Mouse (Mus musculus) neural tube, embryonic 11.5 days (tissue): Measurements from ENCODE around the gene Adam11. TPM values are rescaled to one million over a fixed set of nuclear protein-coding genes. Genes with fewer than 3 reads are reported as not detected.
A peak's percentile ranks its signal among the peaks of the same experiment; 100 is the strongest.

Source experiments
- ATAC-seq: fragments of 200-750 bp; cut with Nextera tagmentation; 2 replicates; pipeline ENCODE4 v1.8.0; 2017; ENCODE audit warnings: moderate number of reproducible peaks, mild to moderate bottlenecking, moderate TSS enrichment, moderate library complexity; ENCODE audit not compliant: insufficient read depth, low FRiP score, low TSS enrichment
- DNase-seq: peaks from one replicate; pipeline ENCODE4 v3.0.0-alpha.2; 2015; ENCODE audit warnings: low spot score
- H3K27ac ChIP-seq: fragments of 300-500 bp; sonication (generic); 2 replicates; pipeline ENCODE4 v1.5.1; 2014; ENCODE audit warnings: low read depth, mild to moderate bottlenecking, low read length
- H3K27me3 ChIP-seq: fragments of 300-500 bp; sonication (generic); 2 replicates; pipeline ENCODE4 v1.6.1; 2014; ENCODE audit warnings: mild to moderate bottlenecking, low read length, mixed read lengths; ENCODE audit not compliant: control insufficient read depth, insufficient read depth
- H3K36me3 ChIP-seq: fragments of 300-500 bp; sonication (generic); 2 replicates; pipeline ENCODE4 v1.6.1; 2014; ENCODE audit warnings: mild to moderate bottlenecking, low read length, moderate library complexity, mixed read lengths; ENCODE audit not compliant: control insufficient read depth, insufficient read depth
- H3K4me1 ChIP-seq: fragments of 300-500 bp; sonication (generic); 2 replicates; pipeline ENCODE4 v1.6.1; 2014; ENCODE audit warnings: low read length, mixed read lengths; ENCODE audit not compliant: control insufficient read depth, insufficient read depth
- H3K4me2 ChIP-seq: fragments of 300-500 bp; sonication (generic); 2 replicates; pipeline ENCODE4 v1.6.1; 2014; ENCODE audit warnings: low read depth, mild to moderate bottlenecking, moderate library complexity
- H3K4me3 ChIP-seq: fragments of 300-500 bp; sonication (generic); 2 replicates; pipeline ENCODE4 v1.5.1; 2014; ENCODE audit warnings: low read depth, low read length
- H3K9ac ChIP-seq: fragments of 300-500 bp; sonication (generic); 2 replicates; pipeline ENCODE4 v1.6.1; 2014; ENCODE audit warnings: mild to moderate bottlenecking, low read length
- H3K9me3 ChIP-seq: fragments of 300-500 bp; sonication (generic); 2 replicates; pipeline ENCODE4 v1.6.1; 2016; ENCODE audit warnings: low read length; ENCODE audit not compliant: control insufficient read depth
- WGBS: fragments of 180-500 bp; shearing (Covaris S2); extraction: QIAGEN DNeasy Blood & Tissue Kit; methylation state at CpG from one replicate; pipeline ENCODE4 v1.1.7; 2014; 5-methylcytosine and 5-hydroxymethylcytosine counted together
- polyA plus RNA-seq: library from polyadenylated mRNA; unstranded; fragments of >200 nt; fragmentation: Nextera tagmentation; extraction: Ambion mirVana; gene quantifications from 2 replicates; pipeline ENCODE4 v1.2.1, GENCODE M21; 2014

The Adam11 gene
- polyA plus RNA-seq, 1 experiment from 2014 or later, result 23.2 TPM

DNA sequence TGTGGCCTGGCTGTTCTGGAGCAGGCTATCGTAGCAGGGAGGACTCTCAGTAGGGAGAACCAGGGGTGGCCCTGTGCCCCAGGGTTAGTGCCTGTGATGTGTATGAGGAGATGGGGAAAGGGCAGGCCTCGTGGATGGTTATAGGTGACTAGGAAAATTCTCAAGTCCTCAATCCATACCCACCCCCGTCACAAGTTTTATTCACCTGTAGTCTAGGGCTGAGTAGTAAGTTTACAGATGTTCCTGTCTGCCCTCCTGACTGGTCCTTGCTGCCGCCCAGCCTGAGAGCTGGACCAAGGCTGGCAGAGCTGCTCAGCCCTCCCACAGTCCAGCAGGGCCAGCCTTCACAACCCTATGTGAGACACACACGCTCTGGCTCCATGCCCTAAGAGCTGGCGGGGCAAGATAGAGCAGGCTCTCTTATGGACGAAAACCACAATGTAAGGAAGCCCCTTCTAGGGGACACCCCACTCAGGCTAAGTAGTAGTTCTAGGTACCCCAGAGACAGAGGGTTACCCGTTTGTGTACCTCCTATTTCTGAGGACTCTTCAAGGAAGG is 17.9 kb downstream of the Adam11 start:
- Histone ChIP-seq H3K36me3 (no peaks in the 10 kb centered on the region), H3K9me3 (no peaks in the 10 kb centered on the region), H3K27me3 (no peaks in the 10 kb centered on the region), H3K4me3 (no peak overlapping the region), H3K4me1 (peaks cover 6% of the 10 kb centered on the region; the same call in 1 of the 2 replicates), H3K4me2 (no peak overlapping the region), H3K9ac (no peak overlapping the region), H3K27ac (no peak overlapping the region)
- 82% methylated on average over 8 of the region's 8 CpGs for WGBS
- DNase-seq, result no peak
- no peak for ATAC-seq

GRCm38 (mm10) chr11:102779824-102780223 is 18.6 kb downstream of the Adam11 start:
- Histone ChIP-seq H3K4me2 (no peak overlapping the region), H3K36me3 (no peaks in the 10 kb centered on the region), H3K27ac (no peak overlapping the region), H3K9me3 (no peaks in the 10 kb centered on the region), H3K4me3 (no peak overlapping the region), H3K4me1 (peaks cover 5% of the 10 kb centered on the region; the same call in 1 of the 2 replicates), H3K27me3 (no peaks in the 10 kb centered on the region), H3K9ac (no peak overlapping the region)
- 78% methylated on average over 7 of the region's 7 CpGs for WGBS
- no peak for DNase-seq
- no peak for ATAC-seq

DNA sequence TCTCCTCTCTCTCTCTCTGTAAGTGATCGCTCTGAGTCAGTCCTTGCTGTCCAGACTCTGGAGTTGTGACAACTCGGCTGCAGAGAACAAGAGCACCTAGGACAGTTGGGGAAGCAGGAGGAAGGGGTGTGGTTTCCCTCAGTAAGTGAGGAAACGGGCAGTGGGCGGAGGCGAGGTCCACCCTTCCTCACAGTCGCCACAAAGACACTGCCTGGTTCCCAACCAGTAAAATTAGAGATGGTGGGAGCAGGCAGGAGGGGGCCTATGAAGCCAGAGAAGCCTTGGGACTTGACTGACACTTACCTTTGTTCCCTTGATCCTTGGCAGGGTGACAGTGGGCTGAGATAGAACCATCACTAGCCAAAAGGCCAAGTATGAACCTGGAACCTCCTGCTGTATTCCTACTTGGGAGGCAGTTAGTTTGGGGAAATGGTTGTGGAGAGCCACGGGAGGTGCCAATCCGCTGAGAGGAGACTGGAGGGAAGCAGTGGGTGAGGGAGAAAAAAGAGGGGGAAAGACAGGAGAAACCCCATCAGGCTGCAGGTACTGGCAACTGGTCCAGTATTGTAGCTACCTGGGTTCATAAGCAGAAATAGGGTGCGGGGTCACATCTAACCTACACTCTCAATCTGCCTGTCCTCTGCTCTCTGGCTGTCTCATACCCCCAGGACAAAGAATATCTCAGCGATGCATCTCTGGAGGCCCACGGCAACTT is 19.2 kb downstream of the Adam11 start:
- 0 out of 2 replicates have a peak overlapping the region, but pooled peaks have one; percentile 29 for H3K27ac ChIP-seq
- no peaks in the 10 kb centered on the region for H3K4me1 ChIP-seq
- H3K36me3 ChIP-seq, result no peaks in the 10 kb centered on the region
- DNase-seq, result no peak
- no peak overlapping the region for H3K9ac ChIP-seq
- no peaks in the 10 kb centered on the region for H3K9me3 ChIP-seq
- H3K4me3 ChIP-seq, result no peak overlapping the region
- ATAC-seq, result no peak
- H3K4me2 ChIP-seq, result no peak overlapping the region
- H3K27me3 ChIP-seq, result no peaks in the 10 kb centered on the region
- WGBS, result 47% methylated on average over 11 of the region's 11 CpGs

DNA sequence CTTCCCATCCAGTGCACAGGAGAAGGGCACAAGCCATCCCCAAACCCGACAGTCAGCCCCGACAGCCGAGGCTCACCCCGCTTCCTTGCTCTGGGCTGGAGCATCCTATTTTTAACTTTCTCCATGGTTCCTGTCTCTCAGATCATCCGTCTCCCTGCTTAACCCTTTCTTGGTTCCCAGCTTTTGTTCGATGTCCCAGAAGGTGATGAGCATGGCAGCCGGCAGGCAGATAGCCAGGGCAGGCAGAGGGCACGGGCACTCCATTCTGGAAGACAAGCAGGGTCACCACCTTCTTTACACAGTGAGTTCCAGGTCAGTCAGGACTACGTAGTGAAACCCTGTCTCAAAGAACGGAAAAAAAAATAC is 19.7 kb downstream of the Adam11 start:
- H3K9ac ChIP-seq, result no peak overlapping the region
- ATAC-seq, result no peak
- H3K4me2 ChIP-seq, result no peak overlapping the region
- no peaks in the 10 kb centered on the region for H3K4me1 ChIP-seq
- no peaks in the 10 kb centered on the region for H3K27me3 ChIP-seq
- H3K36me3 ChIP-seq, result no peaks in the 10 kb centered on the region
- H3K27ac ChIP-seq, result 0 out of 2 replicates have a peak overlapping the region, but pooled peaks have one; percentile 29
- H3K9me3 ChIP-seq, result no peaks in the 10 kb centered on the region
- no peak for DNase-seq
- H3K4me3 ChIP-seq, result no peak overlapping the region
- 69% methylated on average over 10 of the region's 10 CpGs for WGBS

DNA sequence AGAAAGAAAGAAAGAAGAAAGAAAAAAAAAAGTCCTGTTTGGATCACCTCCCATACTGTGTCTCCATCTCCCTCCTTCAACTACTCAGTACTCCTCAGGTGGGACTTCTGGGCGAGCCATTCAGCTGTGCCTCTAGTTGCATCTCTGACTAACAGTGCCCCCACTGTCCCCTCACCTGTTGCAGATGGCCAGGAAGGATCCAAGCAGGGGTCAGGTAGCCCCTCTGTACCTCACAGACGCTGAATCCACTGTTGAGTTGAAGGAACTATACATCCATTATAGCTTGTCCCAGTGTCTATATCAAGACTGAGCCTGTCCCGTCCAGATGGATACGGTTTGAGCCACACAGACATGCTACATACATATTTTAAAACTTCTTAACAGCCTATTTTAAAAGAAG is 20.3 kb downstream of the Adam11 start:
- Histone ChIP-seq H3K27me3 (no peaks in the 10 kb centered on the region), H3K9ac (no peak overlapping the region), H3K27ac (no peak overlapping the region), H3K9me3 (no peaks in the 10 kb centered on the region), H3K4me2 (no peak overlapping the region), H3K4me1 (no peaks in the 10 kb centered on the region), H3K4me3 (no peak overlapping the region), H3K36me3 (no peaks in the 10 kb centered on the region)
- WGBS, result 87% methylated on average over 4 of the region's 4 CpGs
- ATAC-seq (no peak), DNase-seq (no peak)

GRCm38 (mm10) chr11:102783443-102783842 is 22.2 kb downstream of the Adam11 start:
- WGBS, result 64% methylated on average over 7 of the region's 7 CpGs
- no peak overlapping the region for H3K27ac ChIP-seq
- no peak overlapping the region for H3K9ac ChIP-seq
- no peaks in the 10 kb centered on the region for H3K9me3 ChIP-seq
- H3K4me2 ChIP-seq, result no peak overlapping the region
- ATAC-seq (no peak), DNase-seq (no peak)
- H3K36me3 ChIP-seq, result no peaks in the 10 kb centered on the region
- no peak overlapping the region for H3K4me3 ChIP-seq
- no peaks in the 10 kb centered on the region for H3K27me3 ChIP-seq
- no peaks in the 10 kb centered on the region for H3K4me1 ChIP-seq

- H3K4me3 ChIP-seq, result no peak overlapping the region
- H3K27ac ChIP-seq, result no peak overlapping the region
- no peak overlapping the region for H3K4me2 ChIP-seq
- ATAC-seq (no peak), DNase-seq (no peak)
- H3K4me1 ChIP-seq, result no peaks in the 10 kb centered on the region
- 85% methylated on average over 5 of the region's 5 CpGs for WGBS
- no peaks in the 10 kb centered on the region for H3K27me3 ChIP-seq
- no peak overlapping the region for H3K9ac ChIP-seq
- no peaks in the 10 kb centered on the region for H3K36me3 ChIP-seq
- H3K9me3 ChIP-seq, result no peaks in the 10 kb centered on the region
Observed at GRCm38 (mm10) chr11:102787688-102788177, 26.5 kb downstream of the Adam11 start.

GRCm38 (mm10) chr11:102791682-102792445 is 30.6 kb downstream of the Adam11 start:
- H3K27ac ChIP-seq, result no peak overlapping the region

More at GRCm38 (mm10) chr11:102791682-102792445, 30.6 kb downstream of the Adam11 start:
- Histone ChIP-seq H3K27me3 (no peaks in the 10 kb centered on the region), H3K9me3 (no peaks in the 10 kb centered on the region), H3K4me2 (no peak overlapping the region), H3K4me1 (no peaks in the 10 kb centered on the region), H3K4me3 (no peak overlapping the region), H3K36me3 (no peaks in the 10 kb centered on the region), H3K9ac (no peak overlapping the region)
- DNase-seq, result no peak
- WGBS, result 62% methylated on average over 14 of the region's 14 CpGs
- ATAC-seq, result no peak
